Mouse (Mus musculus) frontal cortex, adult (tissue): ENCODE measurements around the gene Gsto1.
"Not testable (repeated sequence)": the region's sequence is repeated elsewhere in the genome, so short reads cannot be mapped to it uniquely, and the experiment has no call there.

Experiments used
- ATAC-seq: cut with Nextera tagmentation; 2 replicates; pipeline ENCODE4 v1.9.2; 2017; ENCODE audit warnings: mild to moderate bottlenecking, moderate library complexity, mixed read lengths; ENCODE audit not compliant: low TSS enrichment

The Gsto1 gene

GRCm38 (mm10) chr19:47854796-47855783 is at the start of gene Gsto1:
Gene Gsto1 (plus strand): TSS chr19:47854970.
- peak; percentile 95 for ATAC-seq

- ATAC-seq = no peak
These were observed 42.7 kb upstream of the Gsto1 start for GRCm38 (mm10) chr19:47812091-47812490.

DNA sequence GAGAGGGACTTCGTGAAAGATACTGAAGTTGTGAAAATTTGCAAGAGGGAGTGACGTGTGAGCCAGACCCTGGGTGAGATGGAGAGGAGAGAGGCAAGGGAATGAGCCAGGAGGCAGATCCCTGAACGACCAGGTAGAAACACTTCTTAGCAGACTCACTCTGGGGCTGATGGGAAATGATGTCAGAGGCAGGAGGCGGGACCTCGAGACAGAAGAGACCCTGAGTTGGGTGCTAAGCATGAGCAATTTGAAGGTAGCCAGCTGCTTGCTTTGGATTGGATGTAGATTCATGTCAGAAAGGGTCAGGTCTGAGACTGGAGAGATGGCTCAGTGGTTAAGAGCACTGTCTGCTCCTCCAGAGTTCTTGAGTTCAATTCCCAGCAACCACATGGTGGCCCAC is 40.0 kb upstream of the Gsto1 start:
- no peak for ATAC-seq

GRCm38 (mm10) chr19:47817692-47818091 is 37.1 kb upstream of the Gsto1 start:
- peak; percentile 52 for ATAC-seq

DNA sequence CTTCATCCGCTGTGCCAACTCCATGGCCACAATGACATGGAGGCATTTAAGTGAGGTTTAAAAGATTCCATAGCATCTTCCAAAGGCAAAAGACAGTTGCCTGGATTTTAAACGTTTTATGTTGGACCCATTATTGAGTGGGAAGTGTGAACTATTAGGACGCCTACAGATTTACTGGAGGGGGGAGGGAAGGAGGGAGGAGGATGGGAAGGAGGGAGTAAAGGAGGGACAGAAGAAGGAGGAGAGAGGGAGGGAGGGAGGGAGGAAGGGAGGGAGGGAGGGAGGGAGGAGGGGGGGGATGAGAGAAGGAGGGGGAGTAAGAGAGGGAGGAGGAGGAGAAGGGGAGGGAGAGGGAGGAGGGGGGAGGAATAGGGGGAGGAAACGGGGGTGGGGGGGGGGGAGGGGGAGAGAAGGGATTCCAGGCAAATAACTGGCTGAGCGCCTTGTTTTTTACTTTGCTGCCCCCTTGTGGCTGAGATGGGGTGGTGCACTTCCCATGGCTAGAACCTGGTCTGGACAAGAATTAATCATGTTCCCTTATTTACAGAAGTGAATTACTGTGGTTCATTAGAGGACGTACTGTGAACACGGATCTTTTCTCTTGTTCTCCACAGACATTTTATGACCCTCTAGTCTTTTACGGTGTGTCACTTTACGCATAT is 33.8 kb upstream of the Gsto1 start:
- ATAC-seq = peak; percentile 52; the same call in 1 of the 2 replicates

- ATAC-seq = no peak
These were observed 33.3 kb upstream of the Gsto1 start for GRCm38 (mm10) chr19:47821494-47821872.

DNA sequence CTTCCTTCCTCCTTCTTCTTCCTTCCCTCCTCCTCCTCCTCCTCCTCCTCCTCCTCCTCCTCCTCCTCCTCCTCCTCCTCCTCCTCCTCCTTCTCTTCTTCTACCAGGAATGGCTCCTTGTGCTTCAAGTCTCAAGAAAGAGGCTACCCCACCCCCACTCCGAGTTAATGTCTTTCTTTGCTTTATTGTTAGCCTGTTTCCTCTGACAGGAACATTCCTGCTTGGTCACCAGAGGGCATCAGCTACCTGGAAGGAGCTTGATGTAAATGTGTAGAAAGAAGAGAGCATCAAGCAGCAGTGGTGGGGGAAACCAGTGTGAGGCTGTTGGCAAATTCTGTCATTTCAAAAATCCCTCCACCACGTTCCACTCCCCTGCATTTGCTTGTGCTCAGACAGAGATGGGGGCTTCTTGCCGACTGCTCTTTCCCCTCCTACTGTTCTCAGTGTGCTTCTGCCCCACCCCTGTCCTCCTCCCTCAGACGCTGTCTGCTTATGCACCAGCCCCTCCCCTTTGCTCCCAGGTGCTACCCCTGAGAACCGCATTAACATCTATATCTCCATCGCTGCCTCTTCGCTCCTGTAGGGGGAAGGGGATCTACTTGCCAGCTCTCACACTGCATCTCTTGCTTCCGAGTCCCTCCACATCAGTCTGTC is 32.5 kb upstream of the Gsto1 start:
- no peak for ATAC-seq

- no peak for ATAC-seq
These were observed 30.7 kb upstream of the Gsto1 start for GRCm38 (mm10) chr19:47824026-47824425.

DNA sequence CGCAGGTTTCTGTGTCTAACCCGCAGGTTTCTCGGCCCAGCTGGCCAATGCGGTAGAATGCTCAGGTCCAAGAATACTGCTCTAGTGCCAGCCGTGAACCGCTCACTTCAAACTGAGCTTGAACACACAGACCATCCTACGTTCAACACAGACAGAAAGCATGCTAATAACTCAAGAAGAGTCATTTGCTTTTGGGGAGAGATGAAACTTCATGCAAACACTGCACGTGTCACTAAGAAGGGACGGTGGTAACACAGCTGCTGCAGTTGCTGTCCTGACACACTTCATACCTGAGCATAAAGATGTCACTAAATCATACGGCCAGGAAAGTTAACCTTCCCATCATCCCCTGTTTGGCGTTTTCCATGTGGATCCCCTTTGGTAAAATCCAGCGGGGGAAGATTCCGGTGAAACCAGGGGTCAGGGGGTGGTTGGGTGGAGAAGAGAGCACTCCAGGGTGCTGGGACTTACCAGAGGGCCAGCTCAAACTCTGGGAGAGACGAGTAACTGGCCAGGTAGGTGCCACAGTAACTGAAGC is 24.8 kb upstream of the Gsto1 start:
- no peak for ATAC-seq

GRCm38 (mm10) chr19:47831111-47831510 is 23.7 kb upstream of the Gsto1 start:
- no peak for ATAC-seq

DNA sequence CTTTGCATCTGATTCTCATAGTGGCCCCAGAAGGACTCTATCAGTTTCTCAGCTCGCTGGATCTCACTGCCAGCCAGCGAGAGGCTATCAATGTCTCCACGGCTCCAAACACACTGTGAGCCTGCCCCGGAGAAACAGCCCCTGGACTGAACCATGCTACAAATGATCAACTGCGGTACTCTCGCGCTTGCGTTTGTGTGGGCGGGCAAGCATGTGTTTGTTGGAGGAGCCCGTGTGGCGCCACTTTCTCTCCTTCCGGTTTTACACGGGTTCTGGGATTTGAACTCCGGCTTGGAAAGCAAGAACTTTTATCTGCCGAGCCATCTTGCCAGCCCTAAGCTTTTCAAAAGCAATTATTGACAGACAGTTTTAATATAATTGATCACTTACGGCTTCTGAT is 22.5 kb upstream of the Gsto1 start:
- no peak for ATAC-seq

- ATAC-seq = no peak
These were observed 20.2 kb upstream of the Gsto1 start for GRCm38 (mm10) chr19:47834614-47835013.

- ATAC-seq = no peak
These were observed 19.0 kb upstream of the Gsto1 start for GRCm38 (mm10) chr19:47835776-47836175.

- peak; percentile 85 for ATAC-seq
These were observed 17.9 kb upstream of the Gsto1 start for GRCm38 (mm10) chr19:47836701-47837526.

DNA sequence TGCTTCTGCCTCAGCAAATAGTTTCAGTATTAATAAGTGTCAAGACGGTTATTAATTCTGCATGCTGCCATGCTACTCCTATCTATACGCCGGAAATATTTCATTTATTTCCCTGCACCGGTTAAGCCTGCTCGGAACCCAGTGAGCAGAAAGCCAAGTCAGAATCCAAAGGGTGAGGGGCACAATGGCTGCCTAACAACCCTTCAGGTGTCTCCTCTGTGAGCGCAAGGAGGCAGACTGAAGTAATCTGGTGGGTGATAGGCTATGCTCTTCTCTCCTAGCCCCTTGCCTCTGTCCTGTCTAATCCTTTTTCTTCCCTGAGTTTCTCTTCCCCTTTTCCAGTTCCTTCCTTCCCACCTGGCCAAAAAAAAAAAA is 17.3 kb upstream of the Gsto1 start:
- ATAC-seq = peak; percentile 59

- ATAC-seq = not testable (repeated sequence)
These were observed 13.5 kb upstream of the Gsto1 start for GRCm38 (mm10) chr19:47841234-47841633.

DNA sequence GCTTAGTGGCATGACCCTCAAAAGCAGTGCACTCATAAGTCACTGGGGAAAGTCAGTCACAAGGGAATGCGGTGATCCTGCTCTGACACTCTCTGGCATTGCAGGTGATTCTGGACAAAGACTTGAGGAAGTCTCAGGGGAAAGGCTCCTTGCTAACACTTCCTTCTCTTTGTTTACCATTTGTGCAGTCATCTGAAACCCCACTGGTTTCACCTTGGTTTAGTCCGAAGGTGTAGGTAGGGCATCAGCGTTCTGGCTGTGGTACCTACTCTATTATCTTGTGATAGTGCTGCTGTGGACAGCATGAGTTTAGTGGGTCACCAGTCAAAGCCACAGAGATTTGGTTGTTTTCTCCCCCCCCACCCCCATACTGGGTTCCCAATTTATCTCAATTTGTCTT is 5.0 kb upstream of the Gsto1 start:
- no peak for ATAC-seq

- not testable (repeated sequence) for ATAC-seq
These were observed 2.6 kb upstream of the Gsto1 start for GRCm38 (mm10) chr19:47852131-47852530.

DNA sequence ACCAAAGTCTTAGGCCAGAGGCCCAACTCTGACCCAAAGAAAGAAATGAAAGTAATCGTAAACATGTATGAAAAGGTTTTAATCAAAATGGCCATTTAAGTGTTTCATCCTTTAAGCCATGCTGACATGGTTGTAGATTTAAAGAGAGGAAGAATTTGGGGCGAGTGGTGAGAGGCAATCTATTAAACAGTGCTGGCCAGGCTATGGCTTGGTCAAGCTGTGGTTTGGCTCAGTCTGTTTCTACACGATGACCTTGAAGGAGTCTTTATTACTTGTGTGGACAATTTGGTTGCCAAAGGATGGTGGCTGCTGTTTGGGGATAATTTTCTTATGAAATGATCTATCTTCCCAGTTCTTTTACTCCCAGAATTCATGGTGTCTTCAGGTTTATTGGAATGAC is 1.7 kb upstream of the Gsto1 start:
- no peak for ATAC-seq

GRCm38 (mm10) chr19:47853951-47854795 is 597 bp upstream of the Gsto1 start:
- peak; percentile 66 for ATAC-seq
